Mouse (Mus musculus): ENCODE measurements around the gene Gm525.

- TF ChIP-seq POLR2A (IDR thresholded peaks at IDR 0.05; ENCODE audit: extremely low read depth, insufficient read depth, low read length) (no peak), CTCF (IDR thresholded peaks at IDR 0.05; ENCODE audit: extremely low read depth, insufficient read depth, low read length) (no peak)
Observed at GRCm38 (mm10) chr11:89026117-89026516, 47.5 kb upstream of the Gm525 start.

Data from cortical plate, adult 2 months (tissue).